Mouse (Mus musculus): ENCODE measurements at regions not wholly inside any gene's neighbourhood (a gene's known extent, or its start where the extent isn't known, plus 50 kb on each side); places are given as distances from the start of the nearest gene placed in this dataset.

- no peak for DNase-seq (ENCODE audit: low spot score in 2 of 2)
Observed at GRCm38 (mm10) chr12:90469754-90470153, 268.5 kb downstream of the Dio2 start.

GRCm38 (mm10) chr12:90460121-90460520 is 278.1 kb downstream of the Dio2 start:
- intact Hi-C loops (cut with DNase I) = no loop called here
- DNase-seq (ENCODE audit: low spot score in 2 of 2) = no peak

More at GRCm38 (mm10) chr12:90469754-90470153, 268.5 kb downstream of the Dio2 start:
- intact Hi-C loops (cut with DNase I) = no loop called here

GRCm38 (mm10) chr12:90440672-90441071 is 297.6 kb downstream of the Dio2 start:
- intact Hi-C loops (cut with DNase I) = no loop called here
- DNase-seq (ENCODE audit: low spot score in 2 of 2) = no peak

GRCm38 (mm10) chr12:90425276-90426063 is 312.8 kb downstream of the Dio2 start:
- DNase-seq (ENCODE audit: low spot score in 2 of 2) = peak; percentile 22 to 30
- intact Hi-C loops (cut with DNase I) = no loop called here

GRCm38 (mm10) chr12:90417590-90418221 is 320.5 kb downstream of the Dio2 start:
- DNase-seq (ENCODE audit: low spot score in 2 of 2) = no peak
- intact Hi-C loops (cut with DNase I) = no loop called here

GRCm38 (mm10) chr12:90408716-90409115 is 329.5 kb downstream of the Dio2 start:
- intact Hi-C loops (cut with DNase I) = no loop called here
- DNase-seq (ENCODE audit: low spot score in 2 of 2) = no peak

- no peak for DNase-seq (ENCODE audit: low spot score in 2 of 2)
- intact Hi-C loops (cut with DNase I) = no loop called here
Observed at GRCm38 (mm10) chr12:90398564-90398963, 339.7 kb downstream of the Dio2 start.
